Mouse (Mus musculus) ES-E14 (cell line): Measurements from ENCODE around the gene Erc2.
A peak's percentile ranks its signal among the peaks of the same experiment; 100 is the strongest.

Experiments used
- CHD2 ChIP-seq: IDR thresholded peaks from 2 replicates; pipeline ENCODE4 v1.6.1; 2014; ENCODE audit warnings: mild to moderate bottlenecking, low read depth, low read length, inconsistent platforms
- HCFC1 ChIP-seq: IDR thresholded peaks from 2 replicates; pipeline ENCODE4 v1.6.1; 2012; ENCODE audit warnings: low read length, inconsistent platforms, borderline replicate concordance; ENCODE audit not compliant: insufficient read depth
- MAFK ChIP-seq: IDR thresholded peaks from 2 replicates; pipeline ENCODE4 v1.6.1; 2014; ENCODE audit warnings: mild to moderate bottlenecking, low read depth, low read length, inconsistent platforms; ENCODE audit not compliant: insufficient read depth
- ZC3H11A ChIP-seq: IDR thresholded peaks from 2 replicates; pipeline ENCODE4 v1.6.1; 2012; ENCODE audit warnings: low read depth, mild to moderate bottlenecking, inconsistent platforms, low read length, borderline replicate concordance
- ZNF384 ChIP-seq: IDR thresholded peaks from 2 replicates; pipeline ENCODE4 v1.6.1; 2012; ENCODE audit warnings: low read depth, low read length, inconsistent platforms

GRCm38 (mm10) chr14:27808080-27808479 lies 185.9 kb downstream of the Erc2 start:
- TF ChIP-seq ZNF384 (no peak), ZC3H11A (peak; percentile 62; the same call in 1 of the 2 replicates), CHD2 (no peak), HCFC1 (no peak), MAFK (no peak)
